Mouse (Mus musculus) T-cell, adult 66 days (primary cell): ENCODE measurements around the gene Vav3. TPM values are rescaled to one million over a fixed set of nuclear protein-coding genes. Genes with fewer than 3 reads are reported as not detected.

Source experiments
- total RNA-seq, 2 experiments: library from RNA; stranded (reverse); gene quantifications; 3 replicates in 1 of 2; 4 replicates in 1 of 2; pipeline ENCODE4 v1.2.4; 2023

The Vav3 gene
- total RNA-seq = 10 to 100 TPM; 18.2 to 30.8 TPM

DNA sequence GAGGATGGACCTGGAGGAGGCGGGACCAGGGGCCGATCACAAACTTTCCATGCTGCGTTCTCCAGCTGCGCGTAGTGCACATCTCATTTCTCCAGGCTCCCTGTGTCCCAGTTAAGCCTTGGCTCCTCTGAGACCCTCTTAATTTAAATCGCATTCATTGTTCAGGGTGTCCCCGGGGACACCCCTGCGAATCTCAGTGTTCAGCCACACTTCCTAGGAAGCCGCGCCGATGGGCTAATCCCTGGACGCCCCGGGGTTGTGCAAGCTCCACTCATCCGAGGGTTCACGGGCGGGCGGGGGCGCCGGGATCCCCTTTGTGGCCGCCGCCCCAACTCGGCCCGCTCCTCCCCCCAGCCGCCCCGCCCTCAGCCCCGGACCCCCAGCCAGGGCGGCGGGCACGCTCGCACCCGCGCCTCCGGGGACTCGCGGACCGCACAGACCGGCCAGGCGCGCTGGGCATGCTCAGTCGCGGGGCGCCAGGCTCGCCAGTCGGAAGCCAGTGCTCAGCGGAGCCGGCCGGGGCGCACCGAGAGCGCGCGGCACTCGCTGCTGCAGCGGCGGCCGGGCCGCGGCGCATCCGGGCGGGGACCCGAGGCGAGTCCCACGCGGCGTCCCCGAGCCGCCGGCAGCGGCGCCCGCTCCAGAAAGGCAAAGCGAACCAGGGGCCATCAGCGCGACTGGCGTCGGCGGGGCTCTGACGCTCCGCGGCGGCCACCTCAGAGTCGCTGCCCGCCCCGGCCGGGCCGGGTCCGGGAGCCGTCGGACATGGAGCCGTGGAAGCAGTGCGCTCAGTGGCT lies at the start of gene Vav3:
Gene Vav3 (plus strand): TSS at position 380 of the 797 bp plus-strand sequence.

Other genes with a start within 250 kb of the Vav3 start
- gene Slc25a24, start 217.5 kb upstream of the Vav3 start, total RNA-seq = 10 to 100 TPM in 1 of 2 experiments, 1 to 10 TPM in 1; 9.3 to 12.7 TPM